In the genomic region with DNA sequence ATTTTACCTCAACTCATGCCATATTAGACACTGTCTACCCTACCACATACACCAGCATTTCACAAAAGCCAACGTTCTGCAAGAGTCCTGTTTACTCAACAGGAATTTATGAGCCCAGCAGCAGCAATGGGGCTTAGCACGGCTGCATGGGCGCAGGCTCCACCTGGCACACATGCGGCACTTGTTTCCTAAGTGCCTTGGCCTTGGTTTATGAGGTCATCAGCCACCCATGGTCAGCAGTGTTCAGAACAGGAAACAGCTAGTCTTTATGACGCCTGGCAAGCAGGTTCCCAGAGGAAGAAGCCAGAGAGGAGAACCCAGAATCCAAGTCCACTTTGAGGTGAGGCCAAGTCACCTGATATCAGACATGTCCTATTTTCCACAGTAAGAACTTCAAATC, we compare ENCODE assay signal across 16 mouse cellular contexts.
DNase-seq lines count a peak whose midpoint lies in the region; ATAC-seq and TF ChIP-seq lines count a peak whose summit lies in the region.
"Had no signal": no experiment of that assay in that cellular context is flagged by ENCODE, and none has a peak within 500 bp of the region (broad histone marks: within the 10 kb centered on the region; RNA-seq: fewer than 3 reads in every experiment).

No protein-coding gene starts in this region.

- H3K4me1 ChIP-seq in liver, adult 2 months (ENCODE audit: control insufficient read depth, insufficient read depth, low read length), result no peaks in the 10 kb centered on the region
- peaks cover 12% of the 10 kb centered on the region for H3K4me1 ChIP-seq in intestine, postnatal 0 days (replicated peaks; ENCODE audit: control insufficient read depth, insufficient read depth, low read length)
- peaks cover 43% of the 10 kb centered on the region for H3K4me1 ChIP-seq in limb, embryonic 11.5 days (ENCODE audit: control insufficient read depth, insufficient read depth, low read length)

- no peak overlapping the region for H3K27ac ChIP-seq in liver, adult 2 months (replicated peaks; ENCODE audit: insufficient read depth, low read depth, low read length)
- H3K27ac ChIP-seq in intestine, postnatal 0 days (ENCODE audit: low read depth, low read length), result no peak overlapping the region
- H3K27ac ChIP-seq in limb, embryonic 11.5 days (replicated peaks; ENCODE audit: low read depth, low read length), result no peak overlapping the region
- H3K27ac ChIP-seq: hindbrain, embryonic 15.5 days; layer of hippocampus, adult 2 months; liver, embryonic 12.5 days; macrophage; midbrain, embryonic 15.5 days had no signal

- H3K4me3 ChIP-seq in liver, adult 2 months (ENCODE audit: insufficient read depth, low read depth, low read length), result no peak overlapping the region
- no peak overlapping the region for H3K4me3 ChIP-seq in intestine, postnatal 0 days (ENCODE audit: low read depth, low read length)
- H3K4me3 ChIP-seq in limb, embryonic 11.5 days (ENCODE audit: low read depth, low read length), result no peak overlapping the region
- H3K4me3 ChIP-seq: hindbrain, embryonic 15.5 days; layer of hippocampus, adult 2 months; liver, embryonic 12.5 days; midbrain, embryonic 15.5 days had no signal

- DNase-seq in adrenal gland, adult 2 months, result peak; percentile 52
- no peak for DNase-seq in adrenal gland, adult 8-10 months
- DNase-seq in liver, adult 2 months (ENCODE audit: extremely low read depth, low read depth, low spot score), result peak; percentile 45
- DNase-seq in liver, result no peak
- DNase-seq in limb, embryonic 11.5 days (ENCODE audit: low spot score), result peak; percentile 79
- no peak for DNase-seq in embryo, embryonic 10.5 days (ENCODE audit: low spot score)
- DNase-seq in layer of hippocampus, postnatal 36 days, result no peak
- DNase-seq: cerebellum, adult 9-10 months; heart, postnatal 10 days had no signal

- ATAC-seq in intestine, postnatal 0 days, result peak; percentile 91
- ATAC-seq in limb, embryonic 11.5 days (ENCODE audit: insufficient number of reproducible peaks, low FRiP score, low TSS enrichment, low read depth), result peak; percentile 90
- ATAC-seq: forebrain, embryonic 14.5 days; liver, embryonic 12.5 days; midbrain, embryonic 15.5 days had no signal

- no peaks in the 10 kb centered on the region for H3K9me3 ChIP-seq in intestine, postnatal 0 days (ENCODE audit: control insufficient read depth)
- H3K9me3 ChIP-seq in limb, embryonic 11.5 days (ENCODE audit: control insufficient read depth, low read length), result no peaks in the 10 kb centered on the region
- H3K9me3 ChIP-seq: hindbrain, embryonic 15.5 days; liver, embryonic 12.5 days; midbrain, embryonic 15.5 days had no signal

- no peaks in the 10 kb centered on the region for H3K27me3 ChIP-seq in liver, adult 2 months (ENCODE audit: control insufficient read depth, insufficient read depth, low read length)
- no peaks in the 10 kb centered on the region for H3K27me3 ChIP-seq in intestine, postnatal 0 days (replicated peaks; ENCODE audit: control insufficient read depth, insufficient read depth, low read length)
- H3K27me3 ChIP-seq in limb, embryonic 11.5 days (ENCODE audit: control insufficient read depth, insufficient read depth, low read length), result no peaks in the 10 kb centered on the region
- H3K27me3 ChIP-seq: hindbrain, embryonic 15.5 days; liver, embryonic 12.5 days; midbrain, embryonic 15.5 days had no signal

- TF ChIP-seq POLR2A in liver, adult 2 months (IDR thresholded peaks at IDR 0.05; ENCODE audit: extremely low read depth, insufficient read depth, low read length), result no peak

- no peaks in the 10 kb centered on the region for H3K36me3 ChIP-seq in liver, adult 2 months (ENCODE audit: control insufficient read depth, insufficient read depth, low read length)
- no peaks in the 10 kb centered on the region for H3K36me3 ChIP-seq in intestine, postnatal 0 days (ENCODE audit: control insufficient read depth, insufficient read depth)
- H3K36me3 ChIP-seq in limb, embryonic 11.5 days (ENCODE audit: control insufficient read depth, insufficient read depth, low read length), result no peaks in the 10 kb centered on the region
- H3K36me3 ChIP-seq: hindbrain, embryonic 15.5 days; liver, embryonic 12.5 days; midbrain, embryonic 15.5 days had no signal

- no peak overlapping the region for H3K4me2 ChIP-seq in intestine, postnatal 0 days (replicated peaks; ENCODE audit: low read depth)
- H3K4me2 ChIP-seq in limb, embryonic 11.5 days (ENCODE audit: low read depth, severe bottlenecking), result no peak overlapping the region
- H3K4me2 ChIP-seq: hindbrain, embryonic 15.5 days; liver, embryonic 12.5 days; midbrain, embryonic 15.5 days had no signal

- H3K79me2 ChIP-seq in liver, adult 2 months (ENCODE audit: control insufficient read depth, insufficient read depth, low read length), result peaks cover 31% of the 10 kb centered on the region

- H3K9ac ChIP-seq in liver, adult 2 months (ENCODE audit: low read depth, low read length), result no peak overlapping the region
- no peak overlapping the region for H3K9ac ChIP-seq in intestine, postnatal 0 days (ENCODE audit: low read depth, low read length)
- H3K9ac ChIP-seq in limb, embryonic 11.5 days (ENCODE audit: low read length), result no peak overlapping the region
- H3K9ac ChIP-seq: hindbrain, embryonic 15.5 days; liver, embryonic 12.5 days; midbrain, embryonic 15.5 days had no signal

- TF ChIP-seq CTCF in liver, adult 2 months (IDR thresholded peaks at IDR 0.05; ENCODE audit: low read depth, low read length), result no peak
- no peak for TF ChIP-seq CTCF in intestine, postnatal 0 days (IDR thresholded peaks at IDR 0.05; ENCODE audit: low read depth)

- WGBS in liver, adult 2 months, result 37% methylated on average over 5 of the region's 5 CpGs
- 23% methylated on average over 5 of the region's 5 CpGs for WGBS in intestine, postnatal 0 days
- WGBS in limb, embryonic 11.5 days, result 20% methylated on average over 5 of the region's 5 CpGs

Comparison
In these comparisons a context has a peak if more than half of its experiments do, and no peak if none do; other contexts are left out.
1. DNase-seq: peak in adrenal gland, adult 2 months (single experiment), liver, adult 2 months (single experiment) and limb, embryonic 11.5 days (single experiment); none in adrenal gland, adult 8-10 months (single experiment), liver (single experiment), embryo, embryonic 10.5 days (single experiment) and layer of hippocampus, postnatal 36 days (0 of 2).